Mouse (Mus musculus) liver, embryonic 14.5 days (tissue): ENCODE measurements around the gene Camk1.

ENCODE experiments used
- CTCF ChIP-seq: IDR thresholded peaks from 2 replicates; pipeline ENCODE4 v1.5.1; 2016; ENCODE audit warnings: antibody characterized with exemption, low read depth, control low read depth
- EP300 ChIP-seq: IDR thresholded peaks from 2 replicates; pipeline ENCODE4 v1.6.1; 2016; ENCODE audit warnings: antibody characterized with exemption, low read depth

DNA sequence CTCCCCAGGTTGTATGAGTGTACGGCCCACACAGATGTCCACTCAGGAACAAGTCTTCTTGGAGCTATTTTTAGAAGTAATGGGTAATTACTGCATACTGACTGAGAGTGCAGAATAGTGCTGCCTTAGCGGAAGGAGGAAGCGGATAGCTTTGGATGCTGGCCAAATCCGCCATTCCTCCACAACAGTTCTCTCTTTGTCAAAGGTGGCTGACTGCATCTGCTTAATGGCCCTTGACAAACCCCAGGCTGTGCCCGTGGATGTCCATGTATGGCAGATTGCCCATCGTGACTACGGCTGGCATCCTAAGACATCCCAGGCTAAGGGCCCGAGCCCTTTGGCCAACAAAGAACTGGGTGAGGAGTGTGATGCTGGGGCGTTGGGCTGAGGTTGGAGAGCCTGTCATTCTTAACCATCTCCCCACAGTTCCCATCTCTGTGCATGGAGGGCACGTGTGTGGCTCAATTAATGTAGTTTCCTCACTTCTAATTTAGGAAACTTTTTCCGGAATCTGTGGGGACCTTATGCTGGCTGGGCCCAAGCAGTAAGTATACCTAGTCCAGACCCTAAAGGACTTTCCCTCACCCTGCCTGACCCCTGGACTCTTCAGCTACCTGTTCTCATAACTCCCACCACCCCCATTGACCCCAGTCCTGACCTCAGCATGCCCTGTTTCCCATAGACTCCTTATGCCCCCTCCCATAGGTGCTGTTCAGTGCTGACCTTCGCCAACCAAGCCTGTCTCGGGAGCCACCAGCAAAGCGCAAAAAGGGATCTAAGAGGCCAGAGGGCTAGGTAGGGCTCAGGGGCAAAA lies 10.4 kb downstream of the Camk1 start:
- TF ChIP-seq CTCF (no peak), EP300 (no peak)
